Mouse (Mus musculus): ENCODE measurements around the gene Olfr606.
"Not testable (repeated sequence)": the region's sequence is repeated elsewhere in the genome, so short reads cannot be mapped to it uniquely, and the experiment has no call there.

The Olfr606 gene

DNA sequence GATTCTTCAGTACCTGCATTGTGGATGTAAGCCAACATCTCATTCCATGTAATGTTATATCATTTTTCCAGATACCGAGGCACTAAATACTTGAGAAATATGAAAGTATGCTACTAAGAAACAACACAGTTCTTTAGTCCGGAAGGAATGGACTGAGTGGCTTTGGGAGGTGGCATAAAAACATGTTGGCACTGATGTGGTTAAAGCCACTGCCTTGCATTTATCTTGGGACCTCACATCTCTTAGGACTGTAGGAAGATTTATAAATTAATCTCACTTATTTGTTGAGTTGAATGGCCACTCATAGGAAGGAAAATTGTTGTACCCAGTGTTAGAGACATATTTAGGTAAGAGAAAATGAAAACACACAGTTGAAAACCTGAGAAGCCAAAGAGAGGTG, at the start of gene Olfr606:
Gene Olfr606 (plus strand): TSS at position 301 of the 400 bp plus-strand sequence.
- no peak for DNase-seq (ENCODE audit: low read depth)

GRCm38 (mm10) chr7:103406521-103407055, 42.3 kb upstream of the Olfr606 start:
- DNase-seq (ENCODE audit: low read depth): not testable (repeated sequence)

- DNase-seq (ENCODE audit: low read depth): not testable (repeated sequence)
These were observed 34.1 kb upstream of the Olfr606 start, which contains the start of gene Usp17lc for GRCm38 (mm10) chr7:103414772-103415171. Gene Usp17lc (plus strand): TSS chr7:103415072.

DNA sequence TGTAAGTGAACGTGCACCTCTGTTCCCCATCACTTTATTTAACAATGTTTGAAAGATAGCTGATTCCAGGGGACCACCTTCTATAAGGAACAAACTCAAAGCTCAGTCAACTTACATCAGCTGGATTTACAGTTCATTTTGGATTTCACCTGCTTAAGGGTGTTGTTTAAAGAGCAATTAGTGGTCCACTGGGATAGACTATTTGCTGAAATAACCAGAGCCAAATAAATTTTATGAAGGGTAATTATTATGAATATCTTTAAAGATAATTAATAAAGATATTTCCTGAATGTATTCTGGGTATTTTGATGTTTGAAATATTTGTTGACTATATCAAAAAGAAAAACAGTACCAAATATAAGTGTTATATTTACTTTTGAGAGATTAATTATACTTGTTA, 3.5 kb upstream of the Olfr606 start, which contains the start of gene Olfr605:
Gene Olfr605 (minus strand): TSS at position 101 of the 400 bp plus-strand sequence.
- no peak for DNase-seq (ENCODE audit: low read depth)

GRCm38 (mm10) chr7:103460590-103460989, 11.7 kb downstream of the Olfr606 start:
- no peak for DNase-seq (ENCODE audit: low read depth)

- DNase-seq (ENCODE audit: low read depth): no peak
These were observed 20.7 kb downstream of the Olfr606 start, which contains the start of gene Olfr608 for GRCm38 (mm10) chr7:103469577-103469976. Gene Olfr608 (plus strand): TSS chr7:103469877.

DNA sequence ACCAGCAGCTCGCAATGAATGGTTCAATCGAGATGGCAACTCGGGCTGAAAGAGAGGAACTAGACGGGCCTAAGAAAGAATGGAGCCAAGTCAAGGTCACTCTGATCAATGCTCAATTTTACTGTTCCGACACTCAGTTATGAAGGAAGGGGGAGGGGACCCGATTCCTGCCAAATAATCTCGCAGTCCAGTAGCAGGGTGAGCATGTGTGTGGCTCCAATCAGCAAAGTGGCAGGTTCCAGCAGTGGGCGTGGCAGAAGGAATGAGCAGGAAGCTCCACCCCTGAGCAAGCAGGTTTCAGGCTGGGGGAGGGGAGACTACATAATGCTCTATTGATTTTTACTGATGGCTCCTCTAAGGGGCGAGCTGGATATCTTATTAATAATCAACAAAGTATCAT, 28.3 kb downstream of the Olfr606 start:
- not testable (repeated sequence) for DNase-seq (ENCODE audit: low read depth)

- no peak for DNase-seq (ENCODE audit: low read depth)
These were observed 49.1 kb downstream of the Olfr606 start, which contains the start of gene Olfr609 for GRCm38 (mm10) chr7:103497962-103498361. Gene Olfr609 (minus strand): TSS chr7:103498062.
